Mouse (Mus musculus): ENCODE measurements around the gene Usp16. TPM values are rescaled to one million over a fixed set of nuclear protein-coding genes. Genes with fewer than 3 reads are reported as not detected.

The Usp16 gene
- polyA plus RNA-seq, 1 experiment: 59.5 TPM

- H3K27ac ChIP-seq (ENCODE audit: insufficient read depth, low read length): no peak overlapping the region
- peaks cover 1% of the 10 kb centered on the region; the same call in 1 of the 2 replicates for H3K4me1 ChIP-seq (ENCODE audit: control insufficient read depth, insufficient read depth, low read length)
- TF ChIP-seq POLR2A (IDR thresholded peaks at IDR 0.05; ENCODE audit: extremely low read depth, insufficient read depth, low read length) (no peak), CTCF (IDR thresholded peaks at IDR 0.05; ENCODE audit: extremely low read depth, insufficient read depth, low read length) (no peak)
Measured at GRCm38 (mm10) chr16:87438697-87439096, 15.8 kb upstream of the Usp16 start.

DNA sequence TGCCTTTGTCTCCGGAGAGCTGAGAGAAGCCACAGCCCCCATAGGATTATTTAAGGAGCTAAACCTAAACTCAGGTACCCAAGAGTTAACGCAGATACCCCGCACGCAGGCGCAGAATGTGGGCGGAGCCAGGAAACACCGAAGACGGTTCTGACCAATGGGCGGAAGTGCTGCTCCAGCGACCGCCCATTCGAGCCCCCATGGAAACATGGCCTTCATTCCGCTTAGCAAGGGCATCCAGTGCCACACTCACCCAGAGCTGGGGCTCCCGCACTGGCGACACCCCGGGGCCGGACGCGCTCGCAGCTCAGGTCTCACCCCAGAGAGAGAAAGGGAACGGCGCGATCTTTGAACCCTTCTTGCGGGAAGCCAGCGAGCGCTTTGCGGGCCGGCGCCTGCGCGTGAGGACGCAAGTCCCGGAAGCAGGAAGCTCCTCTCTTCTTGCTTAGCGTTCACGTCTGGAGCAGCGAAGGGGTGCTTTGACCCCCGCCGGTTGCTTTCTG is 14.3 kb upstream of the Usp16 start, which contains the start of gene Rwdd2b:
Gene Rwdd2b (minus strand): TSS at position 390 of the 503 bp plus-strand sequence.
- Histone ChIP-seq H3K27ac (ENCODE audit: insufficient read depth, low read length) (peak within 1 kb of the TSS; percentile 95), H3K4me3 (ENCODE audit: insufficient read depth, low read length) (peak within 1 kb of the TSS; percentile 60), H3K4me1 (ENCODE audit: control insufficient read depth, insufficient read depth, low read length) (peaks cover 1% of the 10 kb centered on the region; the same call in 1 of the 2 replicates)
- peak; percentile 82 for TF ChIP-seq POLR2A (IDR thresholded peaks at IDR 0.05; ENCODE audit: extremely low read depth, insufficient read depth, low read length)
- no peak for TF ChIP-seq CTCF (IDR thresholded peaks at IDR 0.05; ENCODE audit: extremely low read depth, insufficient read depth, low read length)

More at GRCm38 (mm10) chr16:87438697-87439096, 15.8 kb upstream of the Usp16 start:
- no peak overlapping the region for H3K4me3 ChIP-seq (ENCODE audit: insufficient read depth, low read length)

DNA sequence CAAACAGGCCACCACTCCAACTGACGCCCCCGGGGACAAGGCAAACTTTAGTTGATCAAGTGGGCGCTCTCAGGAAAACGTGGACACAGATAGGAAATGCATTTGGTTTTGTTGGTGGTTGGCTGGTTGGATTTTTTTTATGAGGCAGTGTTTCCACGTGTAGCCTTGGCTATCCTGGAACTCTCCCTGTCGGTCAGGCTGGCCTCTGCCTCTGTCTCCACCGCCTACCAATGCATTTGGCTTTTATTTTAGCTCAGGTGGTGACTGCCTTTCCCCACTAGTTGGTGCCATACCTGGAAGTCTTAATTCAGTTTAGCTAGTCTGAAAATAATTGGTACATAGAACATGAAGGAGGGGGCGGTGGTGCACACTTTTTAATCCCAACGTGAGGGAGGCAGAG is 13.4 kb upstream of the Usp16 start:
- peaks cover 1% of the 10 kb centered on the region; the same call in 1 of the 2 replicates for H3K4me1 ChIP-seq (ENCODE audit: control insufficient read depth, insufficient read depth, low read length)
- no peak overlapping the region for H3K27ac ChIP-seq (ENCODE audit: insufficient read depth, low read length)
- peak overlapping the region; percentile 60; the same call in 1 of the 2 replicates for H3K4me3 ChIP-seq (ENCODE audit: insufficient read depth, low read length)
- no peak for TF ChIP-seq POLR2A (IDR thresholded peaks at IDR 0.05; ENCODE audit: extremely low read depth, insufficient read depth, low read length)
- no peak for TF ChIP-seq CTCF (IDR thresholded peaks at IDR 0.05; ENCODE audit: extremely low read depth, insufficient read depth, low read length)

- TF ChIP-seq POLR2A (IDR thresholded peaks at IDR 0.05; ENCODE audit: extremely low read depth, insufficient read depth, low read length) (no peak), CTCF (IDR thresholded peaks at IDR 0.05; ENCODE audit: extremely low read depth, insufficient read depth, low read length) (no peak)
- peaks cover 1% of the 10 kb centered on the region; the same call in 1 of the 2 replicates for H3K4me1 ChIP-seq (ENCODE audit: control insufficient read depth, insufficient read depth, low read length)
- no peak overlapping the region for H3K27ac ChIP-seq (ENCODE audit: insufficient read depth, low read length)
- H3K4me3 ChIP-seq (ENCODE audit: insufficient read depth, low read length): no peak overlapping the region
Measured at GRCm38 (mm10) chr16:87442291-87442690, 12.2 kb upstream of the Usp16 start.

GRCm38 (mm10) chr16:87443245-87443644 is 11.3 kb upstream of the Usp16 start:
- no peak overlapping the region for H3K27ac ChIP-seq (ENCODE audit: insufficient read depth, low read length)
- TF ChIP-seq CTCF (IDR thresholded peaks at IDR 0.05; ENCODE audit: extremely low read depth, insufficient read depth, low read length): no peak
- no peak for TF ChIP-seq POLR2A (IDR thresholded peaks at IDR 0.05; ENCODE audit: extremely low read depth, insufficient read depth, low read length)
- peaks cover 1% of the 10 kb centered on the region; the same call in 1 of the 2 replicates for H3K4me1 ChIP-seq (ENCODE audit: control insufficient read depth, insufficient read depth, low read length)
- no peak overlapping the region for H3K4me3 ChIP-seq (ENCODE audit: insufficient read depth, low read length)

GRCm38 (mm10) chr16:87444071-87444470 is 10.4 kb upstream of the Usp16 start:
- TF ChIP-seq POLR2A (IDR thresholded peaks at IDR 0.05; ENCODE audit: extremely low read depth, insufficient read depth, low read length) (no peak), CTCF (IDR thresholded peaks at IDR 0.05; ENCODE audit: extremely low read depth, insufficient read depth, low read length) (no peak)
- Histone ChIP-seq H3K27ac (ENCODE audit: insufficient read depth, low read length) (no peak overlapping the region), H3K4me3 (ENCODE audit: insufficient read depth, low read length) (no peak overlapping the region), H3K4me1 (ENCODE audit: control insufficient read depth, insufficient read depth, low read length) (peaks cover 1% of the 10 kb centered on the region; the same call in 1 of the 2 replicates)

DNA sequence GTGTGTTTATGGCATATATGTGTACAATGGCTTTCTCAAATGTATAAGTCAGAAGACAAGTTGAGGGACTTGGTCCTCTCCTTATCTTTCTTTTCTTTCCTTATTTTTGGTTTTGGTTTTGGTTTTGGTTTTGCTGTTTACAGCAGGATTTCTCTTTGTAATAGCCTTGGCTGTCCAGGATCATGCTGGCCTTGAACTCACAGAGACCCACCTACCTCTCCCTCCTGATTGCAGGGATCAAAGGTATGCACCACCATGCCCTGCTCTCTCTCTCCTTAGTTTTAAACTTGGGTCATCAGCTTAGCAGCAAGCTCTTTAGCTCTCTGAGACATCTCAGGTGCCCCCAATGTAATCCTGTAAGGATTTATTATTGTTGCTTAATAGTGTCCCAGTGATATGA is 9.4 kb upstream of the Usp16 start:
- Histone ChIP-seq H3K4me3 (ENCODE audit: insufficient read depth, low read length) (no peak overlapping the region), H3K27ac (ENCODE audit: insufficient read depth, low read length) (no peak overlapping the region), H3K4me1 (ENCODE audit: control insufficient read depth, insufficient read depth, low read length) (no peaks in the 10 kb centered on the region)
- TF ChIP-seq POLR2A (IDR thresholded peaks at IDR 0.05; ENCODE audit: extremely low read depth, insufficient read depth, low read length): no peak
- no peak for TF ChIP-seq CTCF (IDR thresholded peaks at IDR 0.05; ENCODE audit: extremely low read depth, insufficient read depth, low read length)

DNA sequence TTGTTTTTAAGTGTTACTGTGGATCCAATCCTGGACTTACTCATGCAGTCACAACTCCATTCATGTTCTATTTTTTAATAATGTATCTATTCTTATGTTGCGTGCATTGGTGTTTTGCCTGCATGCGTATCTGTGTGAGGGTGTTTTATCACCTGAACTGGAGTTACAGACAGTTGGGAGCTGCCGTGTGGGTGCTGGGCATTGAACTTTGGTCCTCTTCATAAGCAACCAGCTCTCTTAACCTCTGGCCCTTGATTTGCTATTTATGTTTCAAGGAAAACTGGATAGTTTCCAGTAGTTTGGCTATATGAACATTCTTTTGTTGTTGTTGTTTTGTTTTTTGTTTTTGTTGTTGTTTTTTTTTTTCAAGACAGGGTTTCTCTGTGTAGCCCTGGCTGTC is 9.0 kb upstream of the Usp16 start:
- Histone ChIP-seq H3K4me1 (ENCODE audit: control insufficient read depth, insufficient read depth, low read length) (no peaks in the 10 kb centered on the region), H3K4me3 (ENCODE audit: insufficient read depth, low read length) (no peak overlapping the region), H3K27ac (ENCODE audit: insufficient read depth, low read length) (no peak overlapping the region)
- no peak for TF ChIP-seq CTCF (IDR thresholded peaks at IDR 0.05; ENCODE audit: extremely low read depth, insufficient read depth, low read length)
- no peak for TF ChIP-seq POLR2A (IDR thresholded peaks at IDR 0.05; ENCODE audit: extremely low read depth, insufficient read depth, low read length)

DNA sequence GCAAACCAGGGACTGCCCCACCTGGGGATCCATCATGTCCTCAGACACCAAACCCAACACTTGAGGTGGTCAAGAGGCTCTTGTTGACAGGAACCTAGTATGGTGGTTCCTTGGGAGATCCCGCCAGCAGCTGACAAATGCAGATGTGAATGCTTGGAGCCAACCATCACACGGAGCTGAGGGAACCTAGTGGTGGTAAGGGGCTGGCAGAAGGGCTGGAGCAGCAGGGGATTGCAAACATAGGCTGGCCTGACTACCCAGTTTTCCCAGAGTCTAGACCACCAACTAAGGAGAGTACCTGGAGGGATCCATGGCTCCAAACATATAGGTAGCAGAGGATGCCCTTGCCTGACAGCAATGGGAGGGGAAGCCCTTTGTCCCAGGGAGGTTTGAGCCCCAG is 1.3 kb upstream of the Usp16 start:
- TF ChIP-seq POLR2A (IDR thresholded peaks at IDR 0.05; ENCODE audit: extremely low read depth, insufficient read depth, low read length) (no peak), CTCF (IDR thresholded peaks at IDR 0.05; ENCODE audit: extremely low read depth, insufficient read depth, low read length) (no peak)
- no peak overlapping the region for H3K27ac ChIP-seq (ENCODE audit: insufficient read depth, low read length)

GRCm38 (mm10) chr16:87455180-87455611 is 693 bp downstream of the Usp16 start:
- H3K4me3 ChIP-seq (ENCODE audit: insufficient read depth, low read length): peak overlapping the region; percentile 76
- H3K4me1 ChIP-seq (ENCODE audit: control insufficient read depth, insufficient read depth, low read length): peaks cover 6% of the 10 kb centered on the region
- TF ChIP-seq POLR2A (IDR thresholded peaks at IDR 0.05; ENCODE audit: extremely low read depth, insufficient read depth, low read length) (0 out of 2 replicates have a peak, but pooled peaks have one; percentile 29), CTCF (IDR thresholded peaks at IDR 0.05; ENCODE audit: extremely low read depth, insufficient read depth, low read length) (no peak)
- peak overlapping the region; percentile 58 for H3K27ac ChIP-seq (ENCODE audit: insufficient read depth, low read length)

More for the DNA sequence above, 1.3 kb upstream of the Usp16 start:
- H3K4me3 ChIP-seq (ENCODE audit: insufficient read depth, low read length): no peak overlapping the region
- peaks cover 6% of the 10 kb centered on the region for H3K4me1 ChIP-seq (ENCODE audit: control insufficient read depth, insufficient read depth, low read length)
